Mouse (Mus musculus) megakaryocyte, embryonic 14.5 days (primary cell): Measurements from ENCODE around the gene Zbtb21.

Source experiments
- FLI1 ChIP-seq: IDR thresholded peaks from 2 replicates; pipeline ENCODE4 v1.6.1; 2012; ENCODE audit warnings: low read length, inconsistent platforms, mixed read lengths
- GATA1 ChIP-seq: IDR thresholded peaks from 3 replicates; pipeline ENCODE4 v1.6.1; 2012; ENCODE audit warnings: mixed read lengths, low read length, inconsistent platforms, borderline replicate concordance

DNA sequence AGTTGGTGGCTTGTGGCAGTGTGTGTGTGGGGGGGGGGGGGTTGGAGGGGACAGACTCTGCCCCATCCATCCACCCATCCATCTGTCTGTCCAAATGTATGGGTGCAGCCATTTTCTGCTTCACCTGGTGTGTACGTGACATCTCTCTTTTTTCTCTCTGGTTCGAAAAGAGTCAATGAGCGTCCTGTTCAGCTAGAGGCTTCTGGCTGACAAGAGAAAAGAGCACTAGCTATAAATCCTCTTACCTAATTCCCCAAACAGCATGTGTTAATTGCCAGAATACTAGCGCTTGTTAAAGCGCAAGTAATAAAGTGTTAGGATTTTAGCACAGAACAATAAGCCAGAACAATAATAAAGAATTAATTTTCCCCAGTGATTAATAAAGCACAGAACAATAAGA, 22.2 kb upstream of the Zbtb21 start:
- TF ChIP-seq GATA1 (no peak), FLI1 (no peak)
